Mouse (Mus musculus): ENCODE results near the gene Tor3a. TPM values are rescaled to one million over a fixed set of nuclear protein-coding genes. Genes with fewer than 3 reads are reported as not detected.

The Tor3a gene
- polyA plus RNA-seq, 1 experiment from 2014 or later: 3.7 TPM

GRCm38 (mm10) chr1:156708672-156709071 lies 34.5 kb upstream of the Tor3a start:
- H3K4me3 ChIP-seq (ENCODE audit: low read depth, low read length): no peak overlapping the region
- H3K4me2 ChIP-seq (ENCODE audit: low read depth, low read length): no peak overlapping the region
- ATAC-seq (ENCODE audit: low read depth): no peak
- WGBS (ENCODE audit: insufficient replicate concordance): 53% methylated on average over 3 of the region's 3 CpGs
- no peaks in the 10 kb centered on the region for H3K9me3 ChIP-seq (replicated peaks; ENCODE audit: control insufficient read depth, low read length)
- H3K9ac ChIP-seq (ENCODE audit: low read depth, low read length): no peak overlapping the region
- H3K4me1 ChIP-seq (ENCODE audit: control insufficient read depth, low read depth, low read length): peaks cover 3% of the 10 kb centered on the region
- no peak overlapping the region for H3K27ac ChIP-seq (ENCODE audit: low read length)
- no peaks in the 10 kb centered on the region for H3K27me3 ChIP-seq (ENCODE audit: control insufficient read depth, insufficient read depth, low read depth, low read length)
- H3K36me3 ChIP-seq (ENCODE audit: control insufficient read depth, insufficient read depth): no peaks in the 10 kb centered on the region

- H3K4me3 ChIP-seq (ENCODE audit: low read depth, low read length): no peak overlapping the region
- peaks cover 3% of the 10 kb centered on the region for H3K4me1 ChIP-seq (ENCODE audit: control insufficient read depth, low read depth, low read length)
- H3K9ac ChIP-seq (ENCODE audit: low read depth, low read length): no peak overlapping the region
- H3K9me3 ChIP-seq (replicated peaks; ENCODE audit: control insufficient read depth, low read length): no peaks in the 10 kb centered on the region
- no peaks in the 10 kb centered on the region; the same call in 1 of the 2 replicates for H3K36me3 ChIP-seq (ENCODE audit: control insufficient read depth, insufficient read depth)
- WGBS (ENCODE audit: insufficient replicate concordance): 54% methylated on average over 10 of the region's 10 CpGs
- no peaks in the 10 kb centered on the region for H3K27me3 ChIP-seq (ENCODE audit: control insufficient read depth, insufficient read depth, low read depth, low read length)
- no peak overlapping the region for H3K4me2 ChIP-seq (ENCODE audit: low read depth, low read length)
- ATAC-seq (ENCODE audit: low read depth): no peak
- no peak overlapping the region for H3K27ac ChIP-seq (ENCODE audit: low read length)
Observed at GRCm38 (mm10) chr1:156705696-156706285, 31.6 kb upstream of the Tor3a start.

- Histone ChIP-seq H3K36me3 (ENCODE audit: control insufficient read depth, insufficient read depth) (no peaks in the 10 kb centered on the region; the same call in 1 of the 2 replicates), H3K27me3 (ENCODE audit: control insufficient read depth, insufficient read depth, low read depth, low read length) (no peaks in the 10 kb centered on the region), H3K9me3 (replicated peaks; ENCODE audit: control insufficient read depth, low read length) (no peaks in the 10 kb centered on the region), H3K9ac (ENCODE audit: low read depth, low read length) (no peak overlapping the region), H3K27ac (ENCODE audit: low read length) (no peak overlapping the region), H3K4me2 (ENCODE audit: low read depth, low read length) (no peak overlapping the region), H3K4me3 (ENCODE audit: low read depth, low read length) (no peak overlapping the region), H3K4me1 (ENCODE audit: control insufficient read depth, low read depth, low read length) (peaks cover 3% of the 10 kb centered on the region; the same call in 1 of the 2 replicates)
- ATAC-seq (ENCODE audit: low read depth): no peak
- 74% methylated on average over 4 of the region's 4 CpGs for WGBS (ENCODE audit: insufficient replicate concordance)
Observed at GRCm38 (mm10) chr1:156703444-156703843, 29.3 kb upstream of the Tor3a start.

GRCm38 (mm10) chr1:156702151-156702550 lies 28.0 kb upstream of the Tor3a start:
- H3K9me3 ChIP-seq (replicated peaks; ENCODE audit: control insufficient read depth, low read length): no peaks in the 10 kb centered on the region
- H3K27ac ChIP-seq (ENCODE audit: low read length): no peak overlapping the region
- H3K4me1 ChIP-seq (ENCODE audit: control insufficient read depth, low read depth, low read length): peaks cover 3% of the 10 kb centered on the region; the same call in 1 of the 2 replicates
- H3K4me3 ChIP-seq (ENCODE audit: low read depth, low read length): no peak overlapping the region
- H3K36me3 ChIP-seq (ENCODE audit: control insufficient read depth, insufficient read depth): no peaks in the 10 kb centered on the region; the same call in 1 of the 2 replicates
- WGBS (ENCODE audit: insufficient replicate concordance): 82% methylated on average over 7 of the region's 7 CpGs
- no peak overlapping the region for H3K9ac ChIP-seq (ENCODE audit: low read depth, low read length)
- no peak for ATAC-seq (ENCODE audit: low read depth)
- H3K27me3 ChIP-seq (ENCODE audit: control insufficient read depth, insufficient read depth, low read depth, low read length): no peaks in the 10 kb centered on the region
- H3K4me2 ChIP-seq (ENCODE audit: low read depth, low read length): no peak overlapping the region

- no peak for ATAC-seq (ENCODE audit: low read depth)
- H3K36me3 ChIP-seq (ENCODE audit: control insufficient read depth, insufficient read depth): peaks cover 17% of the 10 kb centered on the region
- no peak overlapping the region for H3K4me2 ChIP-seq (ENCODE audit: low read depth, low read length)
- H3K9me3 ChIP-seq (replicated peaks; ENCODE audit: control insufficient read depth, low read length): no peaks in the 10 kb centered on the region
- H3K9ac ChIP-seq (ENCODE audit: low read depth, low read length): no peak overlapping the region
- no peak overlapping the region for H3K27ac ChIP-seq (ENCODE audit: low read length)
- no peaks in the 10 kb centered on the region for H3K27me3 ChIP-seq (ENCODE audit: control insufficient read depth, insufficient read depth, low read depth, low read length)
- 65% methylated on average over 7 of the region's 7 CpGs for WGBS (ENCODE audit: insufficient replicate concordance)
- no peak overlapping the region for H3K4me3 ChIP-seq (ENCODE audit: low read depth, low read length)
- H3K4me1 ChIP-seq (ENCODE audit: control insufficient read depth, low read depth, low read length): no peaks in the 10 kb centered on the region
Observed at GRCm38 (mm10) chr1:156686025-156686661, 12.0 kb upstream of the Tor3a start.

GRCm38 (mm10) chr1:156679599-156679998 lies 5.4 kb upstream of the Tor3a start:
- H3K27ac ChIP-seq (ENCODE audit: low read length): no peak overlapping the region
- H3K36me3 ChIP-seq (ENCODE audit: control insufficient read depth, insufficient read depth): peaks cover 5% of the 10 kb centered on the region; the same call in 1 of the 2 replicates
- no peak for ATAC-seq (ENCODE audit: low read depth)
- H3K4me3 ChIP-seq (ENCODE audit: low read depth, low read length): no peak overlapping the region
- 83% methylated on average over 9 of the region's 9 CpGs for WGBS (ENCODE audit: insufficient replicate concordance)
- no peak overlapping the region for H3K4me2 ChIP-seq (ENCODE audit: low read depth, low read length)
- peaks cover 2% of the 10 kb centered on the region for H3K4me1 ChIP-seq (ENCODE audit: control insufficient read depth, low read depth, low read length)
- no peaks in the 10 kb centered on the region for H3K9me3 ChIP-seq (replicated peaks; ENCODE audit: control insufficient read depth, low read length)
- H3K27me3 ChIP-seq (ENCODE audit: control insufficient read depth, insufficient read depth, low read depth, low read length): no peaks in the 10 kb centered on the region
- no peak overlapping the region for H3K9ac ChIP-seq (ENCODE audit: low read depth, low read length)

- Histone ChIP-seq H3K36me3 (ENCODE audit: control insufficient read depth, insufficient read depth) (0 out of 2 replicates have a peak, but pooled peaks cover 2% of the 10 kb centered on the region), H3K27ac (ENCODE audit: low read length) (no peak overlapping the region), H3K4me1 (ENCODE audit: control insufficient read depth, low read depth, low read length) (peaks cover 9% of the 10 kb centered on the region), H3K4me3 (ENCODE audit: low read depth, low read length) (no peak overlapping the region), H3K9ac (ENCODE audit: low read depth, low read length) (no peak overlapping the region), H3K27me3 (ENCODE audit: control insufficient read depth, insufficient read depth, low read depth, low read length) (no peaks in the 10 kb centered on the region; the same call in 1 of the 2 replicates), H3K4me2 (ENCODE audit: low read depth, low read length) (no peak overlapping the region), H3K9me3 (replicated peaks; ENCODE audit: control insufficient read depth, low read length) (no peaks in the 10 kb centered on the region)
- no peak for ATAC-seq (ENCODE audit: low read depth)
- WGBS (ENCODE audit: insufficient replicate concordance): 70% methylated on average over 3 of the region's 3 CpGs
Observed at GRCm38 (mm10) chr1:156677230-156677629, 3.1 kb upstream of the Tor3a start.

GRCm38 (mm10) chr1:156676596-156676995 lies 2.4 kb upstream of the Tor3a start:
- no peak for ATAC-seq (ENCODE audit: low read depth)
- no peak overlapping the region for H3K27ac ChIP-seq (ENCODE audit: low read length)
- no peak overlapping the region for H3K9ac ChIP-seq (ENCODE audit: low read depth, low read length)
- H3K4me2 ChIP-seq (ENCODE audit: low read depth, low read length): no peak overlapping the region
- 57% methylated on average over 5 of the region's 5 CpGs for WGBS (ENCODE audit: insufficient replicate concordance)
- H3K27me3 ChIP-seq (ENCODE audit: control insufficient read depth, insufficient read depth, low read depth, low read length): no peaks in the 10 kb centered on the region; the same call in 1 of the 2 replicates
- 0 out of 2 replicates have a peak, but pooled peaks cover 2% of the 10 kb centered on the region for H3K36me3 ChIP-seq (ENCODE audit: control insufficient read depth, insufficient read depth)
- peaks cover 9% of the 10 kb centered on the region for H3K4me1 ChIP-seq (ENCODE audit: control insufficient read depth, low read depth, low read length)
- no peaks in the 10 kb centered on the region for H3K9me3 ChIP-seq (replicated peaks; ENCODE audit: control insufficient read depth, low read length)
- H3K4me3 ChIP-seq (ENCODE audit: low read depth, low read length): no peak overlapping the region

GRCm38 (mm10) chr1:156676171-156676570 lies 2.0 kb upstream of the Tor3a start:
- ATAC-seq (ENCODE audit: low read depth): no peak

More at GRCm38 (mm10) chr1:156676171-156676570, 2.0 kb upstream of the Tor3a start:
- no peak overlapping the region for H3K27ac ChIP-seq (ENCODE audit: low read length)
- H3K4me2 ChIP-seq (ENCODE audit: low read depth, low read length): no peak overlapping the region
- peaks cover 9% of the 10 kb centered on the region for H3K4me1 ChIP-seq (ENCODE audit: control insufficient read depth, low read depth, low read length)
- H3K4me3 ChIP-seq (ENCODE audit: low read depth, low read length): no peak overlapping the region
- H3K27me3 ChIP-seq (ENCODE audit: control insufficient read depth, insufficient read depth, low read depth, low read length): no peaks in the 10 kb centered on the region; the same call in 1 of the 2 replicates
- H3K36me3 ChIP-seq (ENCODE audit: control insufficient read depth, insufficient read depth): no peaks in the 10 kb centered on the region
- H3K9ac ChIP-seq (ENCODE audit: low read depth, low read length): no peak overlapping the region
- 23% methylated on average over 12 of the region's 12 CpGs for WGBS (ENCODE audit: insufficient replicate concordance)
- H3K9me3 ChIP-seq (replicated peaks; ENCODE audit: control insufficient read depth, low read length): no peaks in the 10 kb centered on the region

All from liver, embryonic 16.5 days (tissue).